Mouse (Mus musculus) natural killer cell, adult 2 months (primary cell): ENCODE data around the gene Sik2.

Experiments used
- DNase-seq, 2 experiments: peaks; one replicate each; pipeline ENCODE4 v3.0.0; 2022; ENCODE audit warnings: low spot score in 2 of 2

Gene Sik2

DNA sequence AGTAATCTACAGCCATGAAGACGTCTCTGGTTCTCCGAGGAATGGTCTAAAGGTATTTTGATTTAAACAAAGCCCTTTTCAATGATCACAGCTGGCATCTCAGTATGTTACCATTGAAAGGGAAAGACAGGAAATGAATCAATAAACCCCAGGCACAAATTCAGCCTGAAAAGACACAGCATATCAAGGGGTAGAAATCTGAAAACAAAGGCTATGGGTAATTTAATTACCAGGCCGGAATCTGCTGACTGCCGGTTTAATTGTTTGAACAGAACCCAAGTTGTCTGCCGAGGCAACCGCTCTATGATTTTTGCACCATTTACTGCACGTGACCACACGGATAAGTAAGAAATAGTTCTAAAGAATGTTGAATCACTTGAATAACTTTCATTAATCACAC lies 22.8 kb downstream of the Sik2 start:
- no peak for DNase-seq

GRCm38 (mm10) chr9:50981499-50982190 lies 27.2 kb downstream of the Sik2 start:
- DNase-seq, result no peak

- DNase-seq, result no peak
These were observed 34.2 kb downstream of the Sik2 start for GRCm38 (mm10) chr9:50974631-50975030.

DNA sequence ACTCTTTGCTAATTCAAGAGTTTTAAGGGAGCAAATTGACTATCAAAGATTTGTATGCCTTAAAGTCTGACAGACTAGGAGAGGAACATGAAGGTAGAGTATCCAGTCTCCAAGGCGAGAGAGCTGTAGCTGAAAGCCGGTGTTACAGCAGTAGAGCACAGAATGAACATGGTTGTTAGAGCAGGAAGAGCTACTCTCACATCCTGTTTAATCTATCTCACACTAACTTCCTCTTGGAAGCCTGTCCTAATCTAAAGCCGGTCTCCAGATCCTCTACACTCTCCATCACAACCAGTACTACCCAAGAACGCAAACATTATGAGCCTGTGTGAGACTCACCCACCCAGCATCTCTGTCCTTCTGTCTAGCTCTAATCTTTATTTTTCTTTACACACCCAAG lies 38.5 kb downstream of the Sik2 start:
- no peak for DNase-seq

DNA sequence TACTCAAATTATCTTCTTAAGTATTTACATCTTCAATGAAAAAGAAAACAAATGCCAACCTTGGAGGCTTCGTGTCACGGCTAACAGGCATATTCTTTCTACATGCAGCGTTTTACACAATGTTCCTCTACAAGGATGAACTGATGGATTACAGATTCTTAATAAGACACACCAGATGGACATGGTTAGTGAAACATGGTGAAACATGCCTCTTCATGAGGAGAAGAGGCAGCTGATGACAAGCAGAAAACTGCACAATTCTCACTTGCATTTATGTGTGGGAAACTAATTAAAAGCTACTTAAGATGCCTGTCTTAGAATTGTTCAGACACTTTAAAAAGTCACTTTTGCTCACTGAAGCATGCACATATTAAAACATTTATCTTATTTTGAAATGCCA lies 39.6 kb downstream of the Sik2 start:
- DNase-seq, result no peak

DNA sequence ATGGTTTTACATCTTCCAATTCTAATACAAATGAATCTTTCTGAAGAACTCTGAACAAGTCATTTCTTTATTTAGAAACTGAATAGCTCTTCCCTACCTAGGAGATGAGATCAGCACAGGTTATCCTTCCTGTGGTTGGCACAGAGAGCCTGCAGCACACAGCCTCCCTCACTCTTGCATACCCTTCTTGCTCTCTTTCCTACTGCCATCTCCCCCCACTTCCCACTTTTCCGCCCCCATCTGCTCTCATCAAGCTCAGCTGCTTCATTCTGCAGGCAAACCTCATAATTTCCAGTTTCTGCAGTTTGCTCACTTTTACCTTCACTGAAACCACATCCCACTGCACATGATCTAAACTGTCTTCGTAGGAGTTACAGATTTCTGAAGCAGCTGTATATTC lies 42.6 kb downstream of the Sik2 start:
- DNase-seq, result no peak

DNA sequence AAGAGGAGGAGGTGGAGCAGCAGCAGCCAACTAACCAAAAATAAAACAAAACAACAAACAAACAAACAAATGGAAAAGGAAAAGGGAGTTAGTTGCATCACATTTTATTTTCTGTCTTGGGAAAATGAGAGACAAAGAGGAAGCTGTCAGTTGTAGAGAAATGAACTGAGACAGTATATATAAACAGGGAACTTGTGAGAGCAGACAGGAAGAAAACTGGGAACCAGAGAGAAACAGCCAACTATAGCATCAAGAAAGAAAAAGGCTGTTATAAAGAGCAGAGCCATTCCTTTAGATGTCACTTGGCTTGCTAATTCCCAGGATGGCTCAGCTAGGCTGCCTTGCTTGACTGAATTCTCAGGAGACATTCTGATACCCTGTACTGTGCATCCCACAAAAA lies 43.5 kb downstream of the Sik2 start:
- DNase-seq, result no peak

- no peak for DNase-seq
These were observed 44.0 kb downstream of the Sik2 start for GRCm38 (mm10) chr9:50964911-50965310.

DNA sequence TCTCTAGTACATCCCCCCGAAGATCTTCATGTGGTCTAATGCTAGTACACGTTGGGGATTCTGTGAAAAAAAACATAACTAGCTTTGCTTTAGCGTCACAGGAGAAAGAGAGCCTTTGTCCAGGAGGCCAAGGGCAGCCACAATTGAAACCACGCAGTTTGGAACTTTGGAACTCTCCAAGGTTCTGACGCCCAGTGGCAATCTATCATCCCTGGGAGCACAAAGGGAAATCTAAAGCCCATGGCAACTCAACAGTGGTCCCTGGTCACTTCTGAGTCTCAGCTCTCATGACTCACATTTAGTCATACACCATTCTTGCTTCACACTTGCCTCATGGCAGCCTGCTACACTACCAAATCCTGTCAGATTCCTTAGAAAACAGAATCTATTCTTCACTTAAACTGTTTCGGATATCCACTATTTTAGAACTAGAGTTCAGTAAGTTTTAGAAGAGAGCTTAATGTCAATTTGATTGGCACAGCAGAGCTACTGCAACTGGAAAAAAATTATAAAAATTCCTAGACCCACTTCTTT lies 50.9 kb downstream of the Sik2 start:
- DNase-seq, result no peak

DNA sequence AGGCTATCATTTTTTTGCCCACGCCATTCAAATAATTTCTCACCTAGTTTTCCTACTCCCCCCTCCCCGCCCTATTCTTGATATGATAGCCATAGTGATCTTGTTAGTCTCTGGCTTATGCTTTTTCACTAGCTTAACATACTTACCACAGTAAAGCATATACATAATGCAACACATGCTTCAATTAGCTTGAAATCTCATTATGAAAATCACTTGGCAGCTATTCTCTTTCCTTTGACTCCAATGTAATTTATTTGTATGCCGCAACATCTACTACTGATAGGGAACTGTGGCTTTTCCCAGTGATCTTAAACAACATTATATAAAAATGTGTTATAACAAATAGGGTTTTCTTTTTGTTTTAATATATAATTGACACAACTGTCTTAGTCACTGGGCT lies 53.7 kb downstream of the Sik2 start:
- DNase-seq, result no peak

GRCm38 (mm10) chr9:50948097-50948823 lies 60.6 kb downstream of the Sik2 start:
- no peak for DNase-seq

GRCm38 (mm10) chr9:50946338-50946737 lies 62.5 kb downstream of the Sik2 start:
- DNase-seq, result no peak

GRCm38 (mm10) chr9:50944826-50945225 lies 64.0 kb downstream of the Sik2 start:
- no peak for DNase-seq

DNA sequence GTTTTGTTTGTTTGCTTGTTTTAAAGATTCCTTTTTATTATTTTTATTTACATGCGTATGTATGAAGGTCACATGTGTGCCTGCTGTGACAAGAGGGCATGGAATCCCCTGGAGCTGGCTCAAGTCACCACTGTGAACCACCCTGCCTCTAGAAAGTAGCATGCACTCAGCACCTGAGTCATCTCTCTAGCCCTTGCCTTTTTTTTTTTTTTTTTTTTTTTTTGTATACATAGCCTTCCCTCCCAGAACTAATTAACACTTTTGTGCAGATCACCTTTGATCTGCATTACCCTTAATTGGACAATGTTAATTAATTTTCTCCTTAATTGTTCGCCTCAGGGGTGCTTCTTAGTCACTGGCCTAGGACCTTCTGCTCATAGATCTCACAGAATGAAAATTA lies 66.2 kb downstream of the Sik2 start:
- DNase-seq, result no peak

- DNase-seq, result no peak
These were observed 67.0 kb downstream of the Sik2 start for GRCm38 (mm10) chr9:50941804-50942401.

- DNase-seq, result no peak
These were observed 78.9 kb downstream of the Sik2 start for GRCm38 (mm10) chr9:50929986-50930385.

- no peak for DNase-seq
These were observed 83.1 kb downstream of the Sik2 start for GRCm38 (mm10) chr9:50925801-50926200.

DNA sequence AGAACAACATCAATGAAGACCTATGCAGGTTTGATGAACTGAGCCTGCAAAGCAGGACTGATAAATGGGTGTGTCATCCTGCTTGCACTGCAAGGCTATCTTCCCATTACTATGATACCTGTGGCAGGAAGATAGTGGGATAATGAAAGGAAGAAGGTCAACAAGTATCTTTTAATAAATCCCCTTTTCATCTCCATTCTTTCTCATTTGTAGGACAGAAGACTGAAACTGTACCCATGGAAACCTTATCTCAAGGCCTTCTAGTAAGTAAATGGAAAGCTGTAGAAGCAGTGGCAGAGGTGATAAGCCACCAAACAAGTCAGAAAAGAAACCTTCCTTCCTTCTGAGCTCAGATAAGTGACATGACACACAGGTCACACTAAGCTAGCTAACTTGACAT lies 84.4 kb downstream of the Sik2 start:
- DNase-seq, result no peak

GRCm38 (mm10) chr9:50922363-50923153 lies 86.3 kb downstream of the Sik2 start:
- DNase-seq, result no peak

GRCm38 (mm10) chr9:50920933-50921895 lies 87.7 kb downstream of the Sik2 start:
- DNase-seq, result no peak

DNA sequence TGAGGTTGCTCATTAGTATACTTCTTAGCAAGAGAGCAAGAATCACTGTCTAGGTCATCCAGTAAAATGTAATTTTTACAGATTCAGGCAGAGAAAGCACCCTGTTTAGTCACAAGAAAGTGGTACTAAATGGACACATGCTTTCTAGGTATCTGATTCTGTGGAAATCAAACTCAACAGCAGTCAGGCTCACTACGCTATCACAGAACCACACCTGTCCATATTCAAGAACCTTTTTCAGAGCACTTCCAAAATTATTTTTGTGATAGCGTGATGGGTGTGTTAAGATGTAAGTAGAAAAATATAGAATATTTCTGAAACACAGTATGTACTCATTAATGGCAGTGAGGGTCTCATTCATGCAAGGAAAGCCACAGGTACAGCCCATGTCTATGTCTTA lies 89.3 kb downstream of the Sik2 start:
- DNase-seq, result no peak
